Mouse (Mus musculus) Patski (cell line): ENCODE measurements around the gene Sbno2. TPM values are rescaled to one million over a fixed set of nuclear protein-coding genes. Genes with fewer than 3 reads are reported as not detected.

Source experiments
- ATAC-seq: fragments of 100-300 bp; one replicate; pipeline ENCODE4 v1.8.0; 2021
- CTCF ChIA-PET: fragments of 350-600 bp; sonication (Branson Sonifier 250); formaldehyde crosslinking; loops from one replicate; lab custom pipeline; 2022; ENCODE audit warnings: inconsistent platforms; lab: Charles Lee
- POLR2A ChIA-PET: fragments of 350-600 bp; sonication (Branson Sonifier 250); formaldehyde crosslinking; loops from one replicate; lab custom pipeline; 2022; ENCODE audit warnings: antibody characterized with exemption, inconsistent platforms; lab: Charles Lee
- DNase-seq: peaks from one replicate; pipeline ENCODE4 v3.0.0-alpha.2; 2011; ENCODE audit warnings: low read depth, low spot score
- H3K27me3 ChIP-seq: fragments of 371-371 bp; one replicate; pipeline ENCODE4 v1.5.1; 2021
- CTCF ChIP-seq: fragments of 100-300 bp; IDR thresholded peaks from one replicate; pipeline ENCODE4 v1.5.1; 2021
- in situ Hi-C: fragments of 300-500 bp; cut with MboI; formaldehyde crosslinking; loops from 3 replicates; pipeline ENCODE4 v1.11.1; 2018; ENCODE audit warnings: low pct_unique_long_range_greater_than_20kb, mixed read lengths
- polyA plus RNA-seq: library from polyadenylated mRNA; unstranded; gene quantifications from one replicate; pipeline ENCODE4 v1.2.3, GENCODE M21; 2021

The Sbno2 gene
- polyA plus RNA-seq, 1 experiment from 2014 or later: 181 TPM

GRCm38 (mm10) chr10:80070837-80071515 is 34.4 kb downstream of the Sbno2 start:
- CTCF ChIA-PET: interaction anchor here (0.6 to 1.2 kb wide), 4 partner anchors 10 to 19 kb away, joined by 3 to 4 read pairs (median 4); no protein-coding TSS in a partner anchor
- peak; percentile 96 for DNase-seq
- H3K27me3 ChIP-seq: no peaks in the 10 kb centered on the region
- in situ Hi-C loops: loop anchor here (5.0 kb wide), 2 partner anchors 36 to 84 kb away; partner anchors contain the start of genes Cnn2 and Sbno2
- POLR2A ChIA-PET: interaction anchor here (0.6 to 6.8 kb wide), 16 partner anchors 8 to 1773 kb away, joined by 3 to 50 read pairs (median 4); partner anchors contain the start of gene Sbno2
- no peak for TF ChIP-seq CTCF
- peak; percentile 65 for ATAC-seq

GRCm38 (mm10) chr10:80069948-80070450 is 35.4 kb downstream of the Sbno2 start:
- no peak for ATAC-seq
- DNase-seq: no peak
- in situ Hi-C loops: loop anchor here (5.0 kb wide), 2 partner anchors 37 to 83 kb away; partner anchors contain the start of genes Cnn2 and Sbno2
- H3K27me3 ChIP-seq: no peaks in the 10 kb centered on the region
- POLR2A ChIA-PET: interaction anchor here (6.8 kb wide), 1 partner anchor 13 kb away, joined by 50 read pairs; no protein-coding TSS in a partner anchor
- no peak for TF ChIP-seq CTCF
- CTCF ChIA-PET: no interaction called here

GRCm38 (mm10) chr10:80069251-80069650 is 36.1 kb downstream of the Sbno2 start:
- ChIA-PET POLR2A (interaction anchor here (1.0 kb wide), 1 partner anchor 13 kb away, joined by 3 read pairs; no protein-coding TSS in a partner anchor), CTCF (no interaction called here)
- DNase-seq: no peak
- no peak for ATAC-seq
- H3K27me3 ChIP-seq: no peaks in the 10 kb centered on the region
- in situ Hi-C loops: no loop called here
- no peak for TF ChIP-seq CTCF

GRCm38 (mm10) chr10:80063877-80064650 is 41.3 kb downstream of the Sbno2 start:
- DNase-seq (no peak), ATAC-seq (no peak)
- ChIA-PET POLR2A (interaction anchor here (1.2 to 1.5 kb wide), 3 partner anchors 7 to 79 kb away, joined by 3 to 5 read pairs (median 4); partner anchors contain the start of gene Tmem259), CTCF (no interaction called here)
- no peaks in the 10 kb centered on the region for H3K27me3 ChIP-seq
- no peak for TF ChIP-seq CTCF
- in situ Hi-C loops: no loop called here

GRCm38 (mm10) chr10:80063104-80063503 is 42.3 kb downstream of the Sbno2 start:
- DNase-seq (no peak), ATAC-seq (no peak)
- no peak for TF ChIP-seq CTCF
- H3K27me3 ChIP-seq: no peaks in the 10 kb centered on the region
- CTCF ChIA-PET: no interaction called here
- POLR2A ChIA-PET: interaction anchor here (1.5 kb wide), 1 partner anchor 8 kb away, joined by 5 read pairs; no protein-coding TSS in a partner anchor
- in situ Hi-C loops: no loop called here

GRCm38 (mm10) chr10:80057683-80058326 is 47.6 kb downstream of the Sbno2 start:
- in situ Hi-C loops: loop anchor here (10.0 kb wide), 1 partner anchor 57 kb away; the partner anchor contains the start of gene Stk11
- DNase-seq (no peak), ATAC-seq (no peak)
- CTCF ChIA-PET: interaction anchor here (1.3 kb wide), 1 partner anchor 9 kb away, joined by 6 read pairs; no protein-coding TSS in a partner anchor
- no peaks in the 10 kb centered on the region for H3K27me3 ChIP-seq
- no peak for TF ChIP-seq CTCF
- POLR2A ChIA-PET: interaction anchor here (0.5 to 4.6 kb wide), 8 partner anchors 9 to 71 kb away, joined by 3 to 50 read pairs (median 4); no protein-coding TSS in a partner anchor

- TF ChIP-seq CTCF: no peak
- no peaks in the 10 kb centered on the region for H3K27me3 ChIP-seq
- in situ Hi-C loops: loop anchor here (10.0 kb wide), 1 partner anchor 58 kb away; the partner anchor contains the start of gene Stk11
- DNase-seq (no peak), ATAC-seq (no peak)
- ChIA-PET CTCF (interaction anchor here (1.3 to 1.9 kb wide), 2 partner anchors 10 to 71 kb away, joined by 5 to 6 read pairs; no protein-coding TSS in a partner anchor), POLR2A (interaction anchor here (0.5 to 4.6 kb wide), 12 partner anchors 10 to 70 kb away, joined by 3 to 50 read pairs (median 4); partner anchors contain the start of gene Polr2e)
Measured at GRCm38 (mm10) chr10:80056976-80057682, 48.2 kb downstream of the Sbno2 start.

GRCm38 (mm10) chr10:80056506-80056905 is 48.9 kb downstream of the Sbno2 start:
- POLR2A ChIA-PET: interaction anchor here (0.6 to 4.6 kb wide), 15 partner anchors 8 to 211 kb away, joined by 3 to 50 read pairs (median 3); partner anchors contain the start of genes Cnn2 and Polr2e
- ATAC-seq: no peak
- CTCF ChIA-PET: interaction anchor here (1.9 kb wide), 1 partner anchor 70 kb away, joined by 5 read pairs; no protein-coding TSS in a partner anchor
- no peak for TF ChIP-seq CTCF
- H3K27me3 ChIP-seq: no peaks in the 10 kb centered on the region
- in situ Hi-C loops: loop anchor here (10.0 kb wide), 1 partner anchor 58 kb away; the partner anchor contains the start of gene Stk11
- DNase-seq: no peak

GRCm38 (mm10) chr10:80055891-80056290 is 49.5 kb downstream of the Sbno2 start:
- ATAC-seq (no peak), DNase-seq (no peak)
- in situ Hi-C loops: loop anchor here (10.0 kb wide), 1 partner anchor 59 kb away; the partner anchor contains the start of gene Stk11
- no peak for TF ChIP-seq CTCF
- ChIA-PET POLR2A (interaction anchor here (0.6 to 4.6 kb wide), 12 partner anchors 9 to 210 kb away, joined by 3 to 50 read pairs (median 4); partner anchors contain the start of genes Cnn2 and Polr2e), CTCF (interaction anchor here (1.0 to 1.9 kb wide), 2 partner anchors 56 to 69 kb away, joined by 3 to 5 read pairs; no protein-coding TSS in a partner anchor)
- H3K27me3 ChIP-seq: no peaks in the 10 kb centered on the region
